Mouse (Mus musculus) A20 (cell line): ENCODE results near the gene Ssxb9.
"Not testable (repeated sequence)": the region's sequence is repeated elsewhere in the genome, so short reads cannot be mapped to it uniquely, and the experiment has no call there.

Experiments
- DNase-seq: peaks from one replicate; pipeline ENCODE4 v3.0.0-alpha.2; 2011; ENCODE audit warnings: low read depth, low spot score

Ssxb9 gene

GRCm38 (mm10) chrX:8366678-8367077 is at the start of gene Ssxb9:
Gene Ssxb9, plus strand, starts transcription at chrX:8366978.
- DNase-seq = not testable (repeated sequence)

GRCm38 (mm10) chrX:8327124-8327523 is 39.7 kb upstream of the Ssxb9 start, which contains the start of gene Ssxb10:
Gene Ssxb10, plus strand, starts transcription at chrX:8327424.
- no peak for DNase-seq

- not testable (repeated sequence) for DNase-seq
Observed at GRCm38 (mm10) chrX:8413005-8413404, 46.2 kb downstream of the Ssxb9 start, which contains the start of gene Ssxb1. Gene Ssxb1, plus strand, starts transcription at chrX:8413305.
